Mouse (Mus musculus) large intestine, adult 2 months (tissue): ENCODE measurements around the gene Cplx2. TPM values are rescaled to one million over a fixed set of nuclear protein-coding genes. Genes with fewer than 3 reads are reported as not detected.

Source experiments
- DNase-seq: peaks from one replicate; pipeline ENCODE4 v3.0.0-alpha.2; 2012; ENCODE audit warnings: low read depth, low spot score
- WGBS: fragments of 180-500 bp; shearing (Covaris S2); methylation state at CpG from one replicate; pipeline ENCODE4 v1.1.7; 2018; 5-methylcytosine and 5-hydroxymethylcytosine counted together
- polyA plus RNA-seq: library from polyadenylated mRNA; depleted of rRNA; stranded (reverse); fragments of >200 nt; gene quantifications from 2 replicates; pipeline ENCODE4 v1.2.3, GENCODE M21; 2012

The Cplx2 gene
- polyA plus RNA-seq, 1 experiment, result 5.2 TPM

DNA sequence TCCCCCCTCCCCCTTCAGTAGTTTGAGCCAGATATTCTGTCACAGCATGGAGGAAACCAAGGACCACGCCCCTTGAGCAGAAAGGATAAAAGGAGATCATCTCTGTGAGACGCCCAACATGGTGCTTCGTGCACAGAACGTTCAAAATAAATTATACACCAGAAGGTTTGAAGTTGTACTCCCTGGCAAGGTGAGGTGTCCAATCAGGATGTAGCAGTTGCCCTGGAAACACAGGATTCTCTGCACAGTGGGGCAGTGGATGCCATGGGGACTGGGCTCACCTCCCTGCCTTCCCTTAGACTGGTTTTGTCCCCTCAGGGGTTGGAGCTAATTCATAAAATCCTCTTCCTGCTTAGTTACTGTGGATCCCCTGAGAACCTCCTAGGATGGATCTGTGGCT, 25.9 kb downstream of the Cplx2 start:
- DNase-seq, result no peak
- WGBS, result 58% methylated on average over 4 of the region's 4 CpGs

DNA sequence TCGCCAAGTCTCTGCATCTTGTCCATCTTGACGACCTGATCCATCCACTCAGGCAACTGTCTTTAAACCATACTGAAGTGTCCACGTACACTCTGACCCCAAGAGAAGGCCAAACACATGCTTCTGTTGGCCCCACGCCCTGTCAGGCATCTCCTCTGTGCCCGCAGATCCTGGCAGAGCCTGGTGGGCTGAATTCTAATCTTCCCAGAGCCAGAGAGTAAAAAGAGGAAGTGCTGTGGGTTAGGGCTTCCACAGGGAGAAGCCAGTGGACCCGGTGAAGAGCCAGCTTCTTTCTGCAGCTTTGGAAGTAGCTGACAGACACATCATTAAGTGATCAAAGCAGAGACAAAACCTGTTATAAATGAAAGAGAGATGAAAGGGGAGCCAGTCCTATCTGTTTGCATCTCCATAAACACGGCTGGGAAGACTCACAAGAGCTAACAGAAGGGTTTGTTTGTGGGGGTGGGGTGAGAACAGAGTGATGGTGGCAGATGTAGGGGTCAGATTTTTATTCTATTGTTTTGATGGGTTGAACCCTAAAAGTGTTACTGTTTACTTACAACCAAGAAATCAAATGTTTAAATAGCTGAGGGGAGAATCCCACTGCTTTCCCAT, 29.5 kb downstream of the Cplx2 start:
- 62% methylated on average over 7 of the region's 7 CpGs for WGBS
- DNase-seq, result no peak

DNA sequence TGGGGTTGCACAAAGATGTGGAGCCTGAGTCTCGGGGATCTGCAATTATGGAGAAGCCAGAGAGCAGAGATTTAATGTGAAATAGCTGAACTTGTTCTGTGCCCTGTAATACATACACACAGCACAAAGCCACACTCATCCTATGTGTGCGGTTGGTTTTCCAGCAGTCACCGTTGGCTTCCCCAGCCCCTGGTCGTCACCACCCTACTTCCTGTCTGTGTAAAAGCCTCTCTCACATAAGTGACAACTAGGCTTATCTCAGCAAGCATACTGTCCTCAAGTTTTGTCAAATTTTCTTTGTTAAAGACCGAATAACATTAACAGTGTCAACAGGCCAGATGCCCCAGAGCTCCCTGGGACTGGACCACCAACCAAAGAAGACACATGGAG, 30.0 kb downstream of the Cplx2 start:
- no peak for DNase-seq
- WGBS, result 78% methylated on average over 5 of the region's 5 CpGs

DNA sequence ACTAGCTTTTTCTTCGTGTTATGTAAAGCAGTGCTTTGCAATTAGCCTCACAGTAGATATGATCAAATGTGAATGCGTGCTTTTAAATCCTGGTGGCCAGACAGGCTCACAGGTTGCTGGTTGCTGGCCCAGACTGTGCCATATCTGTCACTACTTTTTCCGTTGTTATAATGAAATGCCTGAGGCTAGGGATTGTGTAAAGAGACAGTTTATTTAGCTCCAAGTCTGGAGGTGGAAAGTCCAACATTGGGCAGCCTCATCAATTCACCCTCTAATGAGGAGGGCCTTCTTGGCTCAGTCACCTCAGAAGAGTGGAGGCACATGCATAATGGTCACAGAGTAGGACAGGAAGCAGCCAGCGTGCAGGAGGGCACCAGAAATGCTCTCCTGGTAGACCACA, 31.2 kb downstream of the Cplx2 start:
- 78% methylated on average over 4 of the region's 4 CpGs for WGBS
- no peak for DNase-seq

DNA sequence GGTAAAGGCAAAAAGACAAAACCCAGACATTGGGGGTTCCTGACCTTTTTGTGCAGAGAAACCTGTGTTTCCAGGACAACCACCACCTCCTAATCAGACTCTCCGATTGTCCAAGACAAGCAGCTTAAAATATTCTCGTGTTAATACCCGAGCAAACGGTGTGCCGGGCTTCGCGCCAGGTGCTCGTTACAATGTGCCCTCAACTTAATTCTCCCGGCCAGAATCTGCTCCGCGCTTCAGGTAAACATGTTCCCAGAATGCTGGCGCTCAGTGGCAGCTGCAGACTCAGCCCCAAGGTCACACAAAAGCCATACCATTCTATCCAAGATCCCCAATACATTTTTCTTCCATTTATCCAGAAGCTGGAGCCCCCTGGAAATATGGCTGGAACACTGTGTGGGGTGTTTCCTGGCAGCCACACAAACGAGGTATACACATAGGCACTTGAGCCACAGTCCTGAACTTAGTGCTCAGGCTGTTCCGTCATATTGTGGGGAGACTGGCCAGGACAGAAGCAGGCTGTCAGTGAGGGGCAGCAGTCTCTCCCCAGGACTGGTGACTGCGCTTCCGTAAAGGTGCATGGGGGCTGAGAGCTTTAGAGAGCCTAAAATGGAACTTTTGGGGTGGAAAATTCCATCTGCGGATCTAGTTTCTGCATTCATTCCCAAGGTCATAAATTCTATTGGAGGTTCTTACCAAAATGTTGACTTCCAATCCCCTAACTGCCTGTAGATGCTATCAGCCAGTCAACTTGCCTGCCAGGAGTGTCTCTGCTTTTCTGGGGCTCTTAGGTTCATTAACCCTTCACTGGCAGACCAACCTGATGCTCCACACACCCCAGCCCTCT, 32.3 kb downstream of the Cplx2 start:
- DNase-seq, result no peak
- WGBS, result 30% methylated on average over 17 of the region's 17 CpGs

DNA sequence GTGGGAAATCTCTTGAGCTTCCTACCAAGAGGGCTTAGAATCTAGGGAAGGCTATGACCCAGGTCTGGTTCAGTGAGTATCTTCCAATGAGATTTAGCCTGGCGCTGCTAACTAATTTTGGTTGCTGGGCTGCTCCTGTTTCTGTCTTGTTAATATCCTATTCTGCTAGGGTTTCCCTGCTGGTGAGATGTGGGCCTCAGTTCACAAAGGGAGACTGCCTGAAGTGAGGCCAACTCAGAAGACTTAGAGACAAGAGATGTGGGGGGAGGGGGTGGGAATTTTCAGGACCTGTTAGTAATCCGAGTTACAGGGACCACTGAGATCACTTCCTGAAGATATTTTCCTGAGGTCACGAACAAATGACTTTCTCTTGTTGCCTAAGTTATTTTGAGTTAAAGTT, 33.1 kb downstream of the Cplx2 start:
- no peak for DNase-seq
- WGBS, result 87% methylated on average over 3 of the region's 3 CpGs

DNA sequence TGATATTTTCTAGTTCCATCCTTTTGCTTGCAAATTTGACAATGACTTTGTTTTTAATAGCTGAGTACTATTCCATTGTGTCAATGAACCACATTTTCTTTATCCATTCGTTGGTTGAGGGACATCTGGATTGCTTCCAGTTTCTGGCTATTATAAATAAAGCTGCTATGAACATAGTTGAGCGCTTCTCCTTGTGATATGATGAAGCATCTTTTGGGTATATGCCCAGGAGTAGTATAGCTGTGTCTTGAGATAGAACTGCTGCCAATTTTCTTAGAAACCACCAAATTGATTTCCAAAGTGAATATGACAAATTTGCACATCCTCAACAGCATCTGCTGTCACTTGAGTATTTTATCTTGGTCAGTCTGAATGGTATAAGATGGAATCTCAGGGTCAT, 34.7 kb downstream of the Cplx2 start:
- DNase-seq, result no peak
- WGBS, result 69% methylated on average over 2 of the region's 2 CpGs

DNA sequence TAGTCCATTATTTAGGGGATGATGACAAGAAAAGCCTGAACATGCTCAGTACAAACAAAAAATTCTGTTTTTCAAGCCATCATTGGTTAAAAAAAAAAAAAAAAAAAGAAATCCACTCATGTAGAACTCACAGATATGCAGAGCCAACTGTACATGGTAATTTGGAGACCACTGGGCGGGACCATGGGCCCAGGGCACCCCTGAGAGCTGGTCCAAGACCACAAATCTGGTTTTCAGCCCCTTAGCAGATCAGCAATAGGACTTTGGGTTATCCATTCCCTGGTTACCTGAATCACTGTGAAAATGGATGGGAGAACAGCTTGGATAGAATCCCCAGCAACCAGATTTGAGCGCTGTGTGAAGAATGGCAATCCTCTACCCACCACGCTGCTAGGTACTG, 40.5 kb downstream of the Cplx2 start:
- WGBS, result 91% methylated on average over 3 of the region's 3 CpGs

DNA sequence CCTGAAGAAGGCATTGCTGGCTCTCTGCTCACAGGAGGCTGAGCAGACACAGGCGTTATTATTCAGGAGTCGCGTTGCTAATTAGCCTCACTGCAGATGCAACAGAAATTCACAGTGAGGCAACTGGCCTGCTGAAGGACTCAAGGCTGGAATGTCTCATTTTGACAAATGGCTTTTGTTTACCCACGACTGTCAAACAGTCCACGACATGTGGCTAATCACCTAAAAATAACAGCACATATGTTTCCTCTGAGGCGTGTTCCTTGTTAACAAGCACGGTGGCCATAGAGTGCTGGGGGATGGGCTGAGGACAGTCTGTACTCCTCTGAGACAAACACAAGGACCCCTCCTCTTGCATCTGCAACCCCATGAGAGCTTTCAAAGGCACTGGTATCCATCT, 41.1 kb downstream of the Cplx2 start:
- 20% methylated on average over 7 of the region's 7 CpGs for WGBS
- DNase-seq, result no peak

More for the DNA sequence above, 40.5 kb downstream of the Cplx2 start:
- DNase-seq, result no peak

DNA sequence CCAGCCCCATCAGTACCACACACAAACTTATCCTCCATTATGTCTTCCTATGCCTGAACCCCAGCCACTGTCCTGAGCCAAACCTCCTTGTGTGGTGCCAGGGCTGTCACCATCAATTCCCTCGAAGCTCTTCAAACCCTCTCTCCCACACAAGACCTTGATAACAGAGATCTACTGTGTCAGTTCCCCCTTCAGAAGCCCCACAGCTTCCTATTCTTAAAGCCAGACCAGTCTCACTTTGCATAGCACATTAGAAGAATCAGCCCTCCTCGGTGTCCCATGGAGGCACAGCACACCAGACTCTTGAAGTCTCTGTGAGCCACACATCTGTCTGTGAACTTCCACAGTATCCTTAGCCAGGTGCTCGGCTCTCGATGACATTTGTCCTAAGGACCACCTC, 41.6 kb downstream of the Cplx2 start:
- WGBS, result 76% methylated on average over 4 of the region's 4 CpGs
- DNase-seq, result no peak

DNA sequence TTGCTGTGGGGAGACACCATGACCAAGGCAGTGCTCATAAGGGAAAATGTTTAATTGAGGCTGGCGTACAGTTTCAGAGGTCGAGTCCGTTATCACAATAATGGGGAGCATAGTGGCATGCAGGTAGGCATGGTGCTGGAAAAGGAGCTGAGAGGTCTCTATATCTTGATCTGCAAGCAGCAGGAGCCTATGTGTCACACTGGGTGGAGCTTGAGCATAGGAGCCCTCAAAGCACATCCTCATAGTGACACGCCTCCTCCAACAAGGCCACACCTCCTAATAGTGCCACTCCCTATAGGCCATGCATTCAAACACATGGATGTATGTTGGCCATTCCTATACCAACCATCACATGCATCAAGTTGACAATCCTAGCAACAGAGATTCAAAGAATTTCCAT, 43.9 kb downstream of the Cplx2 start:
- 87% methylated on average over 4 of the region's 4 CpGs for WGBS
- DNase-seq, result no peak

DNA sequence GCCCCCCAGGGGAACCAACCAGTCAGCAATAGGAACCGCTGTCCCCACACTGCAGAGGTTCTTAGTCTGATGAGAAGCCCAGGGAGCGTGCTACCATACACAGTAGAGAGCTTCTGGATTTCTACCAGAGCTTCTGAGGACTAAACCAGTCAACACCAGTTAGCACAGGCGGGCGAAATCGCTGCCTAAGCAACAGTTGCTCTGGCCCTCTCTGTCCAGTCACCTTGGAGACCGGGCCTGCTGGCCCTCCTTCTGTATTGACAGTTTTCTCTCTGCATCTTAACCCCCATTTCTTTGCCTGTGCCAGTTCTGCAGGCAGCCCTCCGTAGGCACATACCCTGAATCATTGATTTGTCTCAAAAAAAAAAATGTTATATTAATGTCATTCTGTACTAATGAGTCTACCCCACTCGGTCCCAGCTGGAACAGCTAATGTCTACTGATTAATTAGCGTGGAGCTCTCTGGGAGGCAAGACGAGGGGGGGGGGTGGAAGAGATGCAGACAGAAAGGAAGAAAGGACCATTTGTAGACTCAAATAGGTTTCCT, 47.7 kb downstream of the Cplx2 start:
- no peak for DNase-seq
- WGBS, result 85% methylated on average over 10 of the region's 10 CpGs

DNA sequence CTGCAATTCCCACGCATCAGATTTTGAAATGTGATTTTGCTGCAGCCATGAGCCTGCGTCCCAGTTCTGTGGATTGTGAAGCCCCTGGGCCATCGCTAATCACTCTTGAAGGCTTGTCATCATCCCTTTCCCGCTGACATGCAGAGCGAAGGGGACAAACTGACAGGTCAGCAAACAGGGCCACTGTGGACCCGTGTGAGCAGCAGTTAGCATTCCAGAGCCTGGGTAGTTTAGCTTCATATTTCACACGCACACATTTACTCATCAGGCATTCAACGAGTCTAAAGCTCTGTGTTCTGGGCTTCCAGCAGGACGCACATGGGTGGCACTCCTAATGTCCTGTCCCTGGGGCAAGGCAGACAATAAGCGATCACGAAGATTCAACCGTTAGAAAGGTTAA, 49.1 kb downstream of the Cplx2 start:
- WGBS, result 91% methylated on average over 12 of the region's 12 CpGs
- no peak for DNase-seq

DNA sequence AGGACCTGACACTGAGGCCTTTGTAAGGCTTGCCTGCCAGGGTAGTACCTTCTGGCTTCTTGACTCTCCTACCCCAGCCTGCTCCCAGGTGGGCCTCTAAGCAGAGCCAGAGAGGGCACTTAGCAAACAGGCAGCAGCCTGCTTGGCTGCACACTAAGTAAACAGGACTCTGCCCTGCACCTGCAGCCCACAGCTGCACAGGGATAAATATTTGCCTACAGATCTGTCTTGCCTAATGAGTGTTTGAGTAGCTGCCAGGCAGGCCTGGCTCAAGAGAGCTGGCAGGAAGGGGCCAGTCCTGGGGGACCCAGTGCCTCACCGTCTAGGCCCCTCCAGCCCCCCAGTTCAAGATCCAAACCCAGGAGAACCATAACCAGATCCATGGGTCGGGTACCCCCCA, 54.1 kb downstream of the Cplx2 start:
- DNase-seq, result peak; percentile 64
- WGBS, result 16% methylated on average over 2 of the region's 2 CpGs

DNA sequence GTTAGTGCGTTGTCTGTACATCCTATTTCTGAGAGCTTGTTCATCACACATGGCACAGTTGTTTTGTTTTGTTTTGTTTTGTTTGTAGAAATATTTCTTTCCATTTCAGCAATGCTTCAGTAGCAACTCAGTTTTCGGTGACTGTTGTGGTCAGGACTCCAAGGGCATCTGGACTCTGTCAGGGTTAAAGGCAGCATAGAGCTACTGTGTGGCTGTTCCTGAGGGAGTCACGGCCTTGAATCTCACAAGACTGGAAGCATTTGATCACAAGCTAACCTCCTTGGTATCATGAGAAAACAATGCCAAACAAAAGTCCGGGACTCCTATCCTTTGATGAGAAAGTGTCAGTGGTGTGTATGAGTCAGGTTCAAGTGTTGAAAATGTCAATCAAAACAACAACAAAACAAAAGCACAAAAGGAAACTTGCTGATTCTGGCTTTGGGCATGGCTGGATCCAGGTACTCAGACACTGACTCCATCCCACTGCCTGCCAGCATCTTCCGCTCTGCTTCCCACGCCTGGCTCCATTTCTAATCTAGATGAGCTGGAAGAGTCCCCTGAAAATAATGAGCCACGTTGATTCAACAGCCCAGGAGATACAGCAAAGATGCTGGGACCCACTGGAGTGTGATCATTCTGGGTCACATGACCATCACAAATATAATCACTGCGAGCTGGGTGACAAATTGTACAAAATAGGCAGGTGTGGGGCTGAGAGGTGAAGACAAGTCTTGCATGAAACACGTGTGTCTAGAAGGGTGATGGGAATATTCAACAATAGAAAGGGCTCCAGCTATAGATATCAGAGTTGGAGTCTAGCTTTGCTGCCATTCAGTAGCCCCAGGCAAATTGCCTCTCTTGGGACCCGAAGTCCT, 55.9 kb downstream of the Cplx2 start:
- WGBS, result 72% methylated on average over 10 of the region's 10 CpGs

DNA sequence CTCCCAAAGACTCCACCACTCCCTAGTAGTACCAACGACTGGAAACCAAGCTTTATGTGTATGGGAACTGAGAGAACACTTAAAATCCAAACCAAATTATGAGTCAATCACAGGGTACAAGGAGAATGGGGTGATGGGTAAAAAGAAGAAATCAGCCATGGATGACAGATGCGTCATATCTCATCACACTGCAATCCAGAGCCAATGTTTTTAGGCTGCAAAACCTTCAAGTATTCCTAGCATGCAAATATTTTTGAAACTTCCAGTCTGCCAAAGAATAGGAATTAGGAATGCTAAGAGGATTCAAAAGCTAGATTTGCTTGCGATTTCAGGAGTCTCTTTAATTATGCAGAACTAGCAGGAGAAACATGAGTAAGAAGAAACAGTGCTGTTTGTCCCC, 57.6 kb downstream of the Cplx2 start:
- no peak for DNase-seq
- WGBS, result 79% methylated on average over 3 of the region's 3 CpGs

More for the DNA sequence above, 55.9 kb downstream of the Cplx2 start:
- DNase-seq, result no peak

DNA sequence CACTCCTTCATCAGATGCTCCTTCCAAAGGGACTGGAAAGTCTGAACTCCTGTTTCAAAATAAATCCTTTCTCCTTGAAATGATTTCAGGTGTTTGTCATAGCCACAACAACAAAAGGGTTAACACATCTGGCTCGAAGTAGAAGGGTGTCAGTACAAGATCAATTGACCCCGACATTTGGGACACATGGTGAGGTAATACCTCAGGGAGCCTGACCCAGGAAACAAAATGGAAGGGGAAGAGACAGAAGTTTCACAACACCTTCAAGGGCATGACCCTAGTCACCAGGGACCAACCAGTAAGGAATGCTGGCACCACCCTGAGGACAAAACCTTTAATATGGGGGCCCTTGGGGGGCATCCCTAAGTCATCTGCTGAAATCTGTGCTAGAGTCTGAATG, 58.9 kb downstream of the Cplx2 start:
- 35% methylated on average over 2 of the region's 2 CpGs for WGBS
- DNase-seq, result no peak

DNA sequence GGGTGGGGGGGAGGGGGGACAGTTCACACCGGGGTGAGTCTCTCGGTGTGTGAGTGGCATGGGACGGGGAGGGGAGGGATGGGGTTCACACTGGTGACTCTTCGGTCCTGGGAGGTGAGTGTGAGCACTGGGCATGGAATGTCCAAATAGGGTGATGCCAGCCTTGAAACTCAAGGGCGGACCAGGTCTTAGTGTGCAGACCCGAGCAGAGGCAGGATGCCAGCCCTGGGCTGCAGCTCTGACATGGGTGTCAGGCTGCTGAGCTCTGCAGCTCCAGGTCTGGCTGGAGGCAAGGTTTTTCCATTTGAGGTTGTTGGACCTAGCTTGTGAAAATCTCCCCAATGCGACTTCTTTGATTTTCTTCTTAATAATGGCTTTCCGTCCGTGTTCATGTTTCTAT, 60.0 kb downstream of the Cplx2 start:
- 84% methylated on average over 9 of the region's 9 CpGs for WGBS
- no peak for DNase-seq
